Mouse (Mus musculus): ENCODE measurements around the gene Nes. TPM values are rescaled to one million over a fixed set of nuclear protein-coding genes. Genes with fewer than 3 reads are reported as not detected.

Gene Nes
- polyA plus RNA-seq, 1 experiment from 2014 or later, result 28.8 TPM

DNA sequence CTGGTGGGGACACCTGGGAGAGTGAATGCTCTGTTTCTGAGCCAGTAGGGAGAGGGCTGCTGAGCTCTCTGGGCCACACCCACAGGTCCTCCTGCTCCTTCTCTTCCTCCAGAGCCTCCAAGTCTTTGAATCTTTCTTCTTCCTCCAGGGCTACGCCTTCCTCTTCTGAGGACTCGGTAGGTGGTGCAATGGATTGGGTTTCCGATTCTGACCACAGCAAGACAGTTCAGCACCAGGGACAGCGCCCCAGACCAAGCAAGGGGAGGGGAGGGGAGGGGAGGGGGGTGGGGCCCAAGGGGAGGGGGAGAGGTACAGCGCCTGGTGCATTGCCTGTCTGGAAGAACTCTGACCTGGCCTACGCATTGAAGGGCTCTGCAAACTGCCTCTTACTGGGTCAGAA, 22.6 kb downstream of the Nes start:
- WGBS, result 0% methylated on average over 6 of the region's 6 CpGs
- Histone ChIP-seq H3K4me3 (no peak overlapping the region), H3K27me3 (ENCODE audit: insufficient read depth, poor library complexity, severe bottlenecking) (peaks cover 100% of the 10 kb centered on the region), H3K36me3 (no peaks in the 10 kb centered on the region), H3K27ac (no peak overlapping the region), H3K4me1 (peaks cover 14% of the 10 kb centered on the region), H3K9me3 (no peaks in the 10 kb centered on the region)
- DNase-seq (ENCODE audit: low spot score), result no peak

DNA sequence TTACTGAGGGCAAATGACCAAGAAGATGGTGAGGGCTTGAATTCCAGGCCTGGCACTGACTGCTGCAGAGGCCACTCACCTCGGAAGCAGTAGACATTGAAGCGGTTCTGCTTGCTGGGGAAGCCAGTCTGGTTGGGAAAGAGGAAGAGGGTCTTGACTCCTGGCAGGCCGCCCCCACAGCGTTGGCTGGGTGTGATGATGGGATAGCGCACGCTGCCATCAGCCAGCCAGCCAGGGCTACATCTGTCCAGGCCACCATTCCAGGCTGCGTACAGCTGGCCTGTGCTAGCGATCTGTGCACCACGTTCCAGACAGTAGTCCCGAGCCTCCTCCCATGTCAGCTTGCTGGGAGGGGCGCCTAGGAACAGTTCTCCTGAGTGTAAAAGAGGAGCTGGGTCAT, 24.5 kb downstream of the Nes start:
- Histone ChIP-seq H3K4me1 (peaks cover 26% of the 10 kb centered on the region), H3K9me3 (no peaks in the 10 kb centered on the region), H3K36me3 (no peaks in the 10 kb centered on the region), H3K27me3 (ENCODE audit: insufficient read depth, poor library complexity, severe bottlenecking) (peaks cover 100% of the 10 kb centered on the region), H3K4me3 (no peak overlapping the region), H3K27ac (no peak overlapping the region)
- no peak for DNase-seq (ENCODE audit: low spot score)
- WGBS, result 20% methylated on average over 11 of the region's 11 CpGs

DNA sequence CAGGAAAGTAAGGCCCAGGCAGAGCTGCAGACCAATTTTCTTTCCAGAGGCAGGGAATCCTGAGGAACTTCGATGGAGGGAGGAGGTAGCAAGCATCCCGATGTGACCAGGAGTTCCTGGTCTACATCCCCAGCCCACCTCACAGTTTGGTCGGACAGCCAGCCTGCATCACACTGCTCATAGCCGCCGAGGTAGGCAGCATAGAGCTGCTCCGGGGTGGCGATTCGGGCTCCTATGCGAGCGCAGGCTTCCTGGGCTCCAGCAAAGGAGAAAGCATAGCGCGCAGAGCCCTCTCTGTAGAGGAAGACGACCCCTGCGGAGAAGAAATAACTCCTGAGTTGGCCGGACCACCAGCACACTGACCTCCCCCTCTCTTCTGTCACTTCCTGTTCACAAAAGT, 25.5 kb downstream of the Nes start:
- Histone ChIP-seq H3K27ac (no peak overlapping the region), H3K4me3 (peak overlapping the region; percentile 56; the same call in 1 of the 2 replicates), H3K36me3 (no peaks in the 10 kb centered on the region), H3K9me3 (no peaks in the 10 kb centered on the region), H3K27me3 (ENCODE audit: insufficient read depth, poor library complexity, severe bottlenecking) (peaks cover 100% of the 10 kb centered on the region), H3K4me1 (peaks cover 31% of the 10 kb centered on the region)
- DNase-seq (ENCODE audit: low spot score), result no peak
- WGBS, result 1% methylated on average over 15 of the region's 15 CpGs

DNA sequence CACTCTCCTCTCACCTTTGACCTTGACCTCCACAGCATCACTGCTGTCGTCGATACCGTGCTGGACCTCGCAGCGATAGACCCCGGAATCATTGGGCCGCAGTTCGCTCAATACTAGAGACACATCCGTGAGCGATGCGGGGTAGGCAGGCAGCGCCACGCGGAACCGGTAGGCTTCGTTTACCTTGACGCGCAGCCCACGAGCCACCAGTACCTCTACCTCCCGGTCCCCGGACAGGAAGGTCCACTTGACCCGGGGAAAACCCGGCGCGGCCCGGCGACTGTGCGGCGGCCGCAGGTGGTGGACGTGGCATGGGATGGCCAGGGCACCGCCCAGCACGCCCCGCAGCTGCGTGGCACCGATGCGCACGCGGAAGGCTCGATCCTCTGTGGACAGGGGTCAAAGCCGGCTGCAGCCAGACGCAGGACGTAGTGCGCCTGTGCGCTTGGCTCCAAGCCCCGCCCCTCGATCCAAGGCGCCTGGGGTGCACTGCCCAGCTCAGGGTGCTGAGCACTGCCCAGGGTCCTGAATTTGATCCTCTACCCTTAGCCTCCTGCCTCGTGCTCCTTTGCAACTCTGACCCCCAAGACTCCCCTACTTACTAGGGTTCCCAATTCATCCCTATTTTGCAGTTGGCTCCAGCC, 26.2 kb downstream of the Nes start:
- Histone ChIP-seq H3K9me3 (no peaks in the 10 kb centered on the region), H3K27ac (no peak overlapping the region), H3K36me3 (no peaks in the 10 kb centered on the region), H3K4me3 (peak overlapping the region; percentile 56), H3K4me1 (peaks cover 31% of the 10 kb centered on the region), H3K27me3 (ENCODE audit: insufficient read depth, poor library complexity, severe bottlenecking) (peaks cover 100% of the 10 kb centered on the region)
- no peak for DNase-seq (ENCODE audit: low spot score)
- under 1% methylated on average over 49 of the region's 49 CpGs for WGBS

DNA sequence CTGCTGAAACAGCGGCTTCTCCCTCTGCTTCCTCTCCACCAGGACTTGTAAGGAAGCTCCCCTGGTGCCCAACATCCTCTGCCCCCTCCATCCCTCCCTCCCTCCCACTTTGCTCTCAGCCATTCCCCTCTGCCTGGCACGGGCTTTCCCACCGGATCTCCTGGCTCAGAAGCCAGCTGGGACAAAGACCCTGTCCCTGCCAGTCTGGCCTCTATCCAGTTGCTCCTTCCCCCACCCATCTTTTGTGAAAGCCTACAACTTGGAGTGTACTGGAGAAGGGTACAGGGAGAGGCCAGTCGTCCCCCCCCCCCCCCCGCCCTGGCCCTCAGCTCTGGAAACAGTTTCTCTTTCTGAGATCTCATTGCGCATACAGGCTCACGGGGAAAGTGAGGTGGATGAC, 27.9 kb downstream of the Nes start:
- Histone ChIP-seq H3K9me3 (no peaks in the 10 kb centered on the region), H3K27me3 (ENCODE audit: insufficient read depth, poor library complexity, severe bottlenecking) (peaks cover 100% of the 10 kb centered on the region), H3K4me3 (no peak overlapping the region), H3K27ac (no peak overlapping the region), H3K4me1 (peaks cover 36% of the 10 kb centered on the region), H3K36me3 (no peaks in the 10 kb centered on the region)
- 2% methylated on average over 7 of the region's 7 CpGs for WGBS
- no peak for DNase-seq (ENCODE audit: low spot score)

DNA sequence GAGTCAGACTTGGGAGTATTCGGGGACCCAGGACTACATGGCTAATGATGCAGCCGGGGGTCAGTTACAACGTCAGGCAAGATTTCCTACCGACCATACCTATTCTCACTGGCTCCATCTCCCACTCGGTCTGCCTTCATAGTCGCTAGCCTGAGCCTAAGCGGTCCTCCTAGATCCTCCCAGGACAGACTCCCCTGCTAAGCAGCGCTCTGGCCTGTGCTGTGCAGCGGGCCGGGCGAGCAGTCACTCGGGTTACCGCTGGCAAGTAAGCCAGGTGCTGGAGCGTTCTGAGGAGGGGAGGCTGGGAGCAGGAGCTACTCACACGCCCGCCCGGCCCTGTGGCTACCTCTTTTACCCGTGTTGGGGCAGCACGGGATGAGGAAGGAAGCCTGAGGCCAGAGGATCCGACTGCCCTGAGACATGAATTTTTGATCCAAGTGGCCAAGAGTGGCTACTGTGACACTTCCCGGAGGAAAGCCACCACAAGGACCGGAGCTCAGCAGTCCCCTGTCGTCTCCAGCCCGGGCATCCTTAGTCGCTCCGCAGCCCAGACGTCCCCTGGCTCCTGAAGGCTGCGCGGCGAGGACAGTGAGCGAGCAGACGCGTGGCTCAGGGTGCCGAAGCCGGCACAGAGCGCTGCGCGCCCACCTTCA, 28.5 kb downstream of the Nes start:
- Histone ChIP-seq H3K4me3 (peak overlapping the region; percentile 56), H3K27me3 (ENCODE audit: insufficient read depth, poor library complexity, severe bottlenecking) (peaks cover 100% of the 10 kb centered on the region), H3K36me3 (no peaks in the 10 kb centered on the region), H3K27ac (no peak overlapping the region), H3K9me3 (no peaks in the 10 kb centered on the region), H3K4me1 (peaks cover 36% of the 10 kb centered on the region)
- 1% methylated on average over 38 of the region's 38 CpGs for WGBS
- no peak for DNase-seq (ENCODE audit: low spot score)

DNA sequence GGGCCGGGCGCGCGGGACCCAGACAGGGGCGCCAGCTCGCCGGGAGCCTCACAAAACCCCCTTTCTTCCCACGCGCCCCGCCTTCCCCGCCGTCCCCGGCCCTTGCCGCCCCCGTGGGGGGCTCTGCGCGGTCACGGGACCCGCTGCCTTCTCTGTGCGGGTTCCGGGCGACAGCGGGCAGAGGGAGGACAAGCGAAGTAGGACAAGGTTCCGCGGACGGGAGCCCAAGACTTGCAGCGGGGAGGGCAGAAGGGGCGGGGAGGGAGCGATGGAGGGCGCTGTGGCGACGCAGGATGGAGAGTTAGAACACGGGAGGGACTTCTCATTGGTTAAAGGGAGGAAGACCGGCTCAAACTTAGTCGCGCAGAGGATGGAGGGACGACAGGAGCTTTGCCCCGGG, 29.3 kb downstream of the Nes start, which contains the start of gene Bcan:
Gene Bcan, minus strand, starts transcription at position 50 of the 400 bp plus-strand sequence.
- WGBS, result under 1% methylated on average over 39 of the region's 39 CpGs
- no peak for DNase-seq (ENCODE audit: low spot score)
- peaks cover 36% of the 10 kb centered on the region for H3K4me1 ChIP-seq

DNA sequence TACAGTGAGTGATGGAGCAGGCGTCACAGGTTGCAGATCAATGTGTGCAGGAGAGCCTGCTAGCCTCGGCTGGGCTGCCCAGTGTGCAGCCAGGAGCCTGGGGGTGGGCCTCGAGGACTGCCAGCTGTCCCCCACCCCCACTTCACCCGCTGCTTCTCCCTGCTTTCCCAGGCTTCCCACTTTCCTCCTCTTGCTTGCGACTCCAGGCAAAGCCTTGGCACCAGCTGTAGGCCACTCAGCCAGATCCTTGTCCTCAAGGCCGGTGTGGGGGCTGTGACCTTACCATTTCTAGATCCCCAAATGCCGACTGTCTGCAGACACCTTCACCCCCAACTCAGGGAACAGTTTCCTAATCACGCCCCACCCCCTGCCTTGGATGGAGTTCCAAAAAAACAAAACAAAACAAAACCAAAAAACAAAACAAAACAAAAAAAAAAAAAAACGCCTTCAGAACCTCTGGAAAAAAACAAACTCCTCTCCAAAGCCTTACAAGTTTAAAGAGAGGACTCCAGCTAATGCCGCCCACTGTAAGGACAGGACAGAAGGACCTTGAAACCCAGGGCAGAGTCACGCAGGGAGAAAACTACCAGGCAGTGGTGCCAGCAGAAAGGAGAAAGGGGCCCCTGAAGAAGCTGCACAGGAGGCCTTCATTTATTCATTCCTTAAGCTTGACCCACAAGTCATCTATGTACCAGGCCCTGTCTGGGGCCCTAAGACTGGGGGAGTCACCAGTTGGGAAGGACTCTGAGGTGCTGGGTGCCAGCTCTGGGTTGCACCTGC, 30.1 kb downstream of the Nes start:
- peaks cover 96% of the 10 kb centered on the region for H3K27me3 ChIP-seq (ENCODE audit: insufficient read depth, poor library complexity, severe bottlenecking)
- no peaks in the 10 kb centered on the region for H3K36me3 ChIP-seq
- H3K4me1 ChIP-seq, result peaks cover 36% of the 10 kb centered on the region
- DNase-seq (ENCODE audit: low spot score), result no peak
- WGBS, result 11% methylated on average over 11 of the region's 11 CpGs
- peaks cover 2% of the 10 kb centered on the region; the same call in 1 of the 2 replicates for H3K9me3 ChIP-seq
- no peak overlapping the region for H3K27ac ChIP-seq
- peak overlapping the region; percentile 56; the same call in 1 of the 2 replicates for H3K4me3 ChIP-seq

More for the DNA sequence above, 29.3 kb downstream of the Nes start, which contains the start of gene Bcan:
- peak within 1 kb of the TSS; percentile 56 for H3K4me3 ChIP-seq
- H3K9me3 ChIP-seq, result no peaks in the 10 kb centered on the region
- no peaks in the 10 kb centered on the region for H3K36me3 ChIP-seq
- H3K27ac ChIP-seq, result no peak within 1 kb of the TSS
- H3K27me3 ChIP-seq (ENCODE audit: insufficient read depth, poor library complexity, severe bottlenecking), result peaks cover 96% of the 10 kb centered on the region

DNA sequence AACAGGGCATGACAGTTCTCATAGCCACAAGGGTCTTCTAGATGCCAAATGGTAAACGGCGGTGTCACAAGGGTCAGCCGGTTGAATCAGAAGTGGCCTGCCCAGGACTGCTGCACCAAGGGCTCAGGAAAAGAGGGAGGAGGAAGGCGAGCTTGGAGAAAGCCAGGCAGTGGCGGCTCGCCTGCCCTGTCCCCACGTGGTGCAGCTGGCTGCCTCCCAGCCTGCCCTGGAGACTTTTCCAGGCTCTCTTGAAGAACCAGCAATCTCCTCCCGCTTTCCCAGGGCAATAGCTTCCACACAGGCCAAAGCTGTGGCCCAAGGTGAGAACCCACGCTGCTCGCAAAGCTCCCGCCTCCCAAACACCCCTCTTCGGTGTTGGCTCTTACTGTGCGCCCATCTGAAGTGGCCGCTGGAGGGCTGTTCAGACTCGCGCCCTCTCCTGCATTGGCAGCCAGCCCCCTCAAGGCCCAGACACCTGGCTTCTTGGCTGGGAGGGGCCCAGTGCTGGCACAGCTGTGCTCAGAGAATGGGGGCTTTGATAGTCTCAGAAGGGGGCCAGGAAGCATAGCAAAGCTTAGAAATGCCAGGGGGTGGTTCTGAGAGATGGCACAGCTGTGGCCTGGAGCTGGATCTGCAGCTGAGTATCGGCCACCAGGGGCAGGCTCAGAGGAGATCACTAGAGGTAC, 31.6 kb downstream of the Nes start:
- H3K9me3 ChIP-seq, result peaks cover 4% of the 10 kb centered on the region; the same call in 1 of the 2 replicates
- 0 out of 2 replicates have a peak overlapping the region, but pooled peaks have one; percentile 19 for H3K4me3 ChIP-seq
- H3K27me3 ChIP-seq (ENCODE audit: insufficient read depth, poor library complexity, severe bottlenecking), result peaks cover 82% of the 10 kb centered on the region
- 3% methylated on average over 17 of the region's 17 CpGs for WGBS
- H3K4me1 ChIP-seq, result peaks cover 24% of the 10 kb centered on the region
- H3K36me3 ChIP-seq, result no peaks in the 10 kb centered on the region
- DNase-seq (ENCODE audit: low spot score), result no peak
- no peak overlapping the region for H3K27ac ChIP-seq

DNA sequence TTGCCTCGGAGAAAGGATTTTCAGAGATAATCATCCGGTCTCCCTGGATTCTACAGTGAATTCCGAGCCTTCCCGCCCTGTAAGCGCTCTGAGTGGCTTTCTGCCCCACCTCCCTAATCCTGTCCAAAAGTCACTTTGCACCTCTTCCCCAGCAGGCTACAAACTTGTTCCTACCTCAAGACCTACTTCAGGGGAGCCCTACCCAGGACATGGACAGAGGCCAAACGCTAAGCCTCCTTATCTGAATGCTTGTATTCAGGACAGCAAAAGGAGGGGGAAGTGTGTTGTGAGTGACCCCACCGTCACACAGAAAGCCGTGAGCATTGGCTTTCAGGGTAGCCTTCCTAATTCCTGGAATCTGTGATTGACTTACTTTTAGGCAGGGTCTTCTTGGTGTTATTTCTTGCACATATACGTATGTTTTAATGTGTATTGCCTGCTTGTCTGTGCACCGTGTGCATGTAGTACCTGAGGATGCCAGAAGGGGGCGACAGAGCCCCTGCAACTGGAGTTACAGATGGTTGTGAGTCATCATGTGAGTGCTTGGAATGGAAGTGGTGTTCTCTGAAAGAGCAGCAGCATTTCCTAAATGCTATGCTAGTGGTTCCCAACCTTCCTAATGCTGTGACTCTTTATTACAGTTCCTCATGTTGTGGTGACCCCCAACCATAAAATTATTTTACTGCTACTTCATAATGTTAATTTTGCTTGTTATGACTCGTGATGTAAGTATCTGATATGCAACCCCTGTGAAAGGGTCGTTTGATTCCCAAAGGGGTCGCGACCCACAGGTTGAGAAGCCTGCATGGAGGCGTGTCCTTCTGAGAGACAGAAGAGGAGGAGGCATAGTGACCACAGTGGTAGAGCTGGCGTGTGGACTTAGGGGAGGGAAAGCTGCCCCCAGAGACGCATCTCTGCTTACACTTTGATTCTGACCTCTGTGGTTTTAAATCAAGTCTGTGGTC, 35.2 kb downstream of the Nes start:
- Histone ChIP-seq H3K9me3 (peaks cover 4% of the 10 kb centered on the region; the same call in 1 of the 2 replicates), H3K4me3 (no peak overlapping the region), H3K27me3 (ENCODE audit: insufficient read depth, poor library complexity, severe bottlenecking) (peaks cover 54% of the 10 kb centered on the region), H3K36me3 (no peaks in the 10 kb centered on the region), H3K4me1 (0 out of 2 replicates have a peak, but pooled peaks cover 4% of the 10 kb centered on the region), H3K27ac (no peak overlapping the region)
- WGBS, result 63% methylated on average over 18 of the region's 18 CpGs
- DNase-seq (ENCODE audit: low spot score), result no peak

DNA sequence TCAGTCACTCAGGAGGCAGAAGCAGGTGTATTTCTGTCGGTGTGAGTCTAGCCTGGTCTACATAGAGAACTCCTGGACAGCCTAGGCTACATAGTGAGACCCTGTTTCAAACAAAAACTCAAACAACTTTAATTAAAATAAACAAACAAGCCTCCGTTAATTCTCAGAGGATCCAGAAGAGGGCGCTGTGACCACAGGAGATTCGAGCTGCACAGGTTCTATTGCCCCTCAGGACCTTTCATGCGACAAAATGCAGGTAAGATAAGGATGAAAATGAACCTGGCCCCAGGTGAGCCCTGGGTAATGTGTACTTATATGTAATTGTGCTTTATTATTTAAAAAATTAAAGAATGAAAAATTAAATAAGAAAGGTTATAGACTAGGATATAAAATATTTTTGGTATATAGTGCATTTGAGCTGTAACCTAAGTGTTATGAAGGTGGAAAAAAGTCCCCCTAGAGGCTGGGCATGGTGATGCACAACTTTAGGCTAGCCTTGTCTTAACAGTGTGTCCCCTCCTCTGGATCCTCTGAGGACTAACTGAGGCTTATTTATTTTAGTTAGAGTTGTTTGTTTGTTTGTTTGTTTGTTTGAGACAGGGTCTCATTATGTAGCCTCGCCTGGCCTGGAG, 39.9 kb downstream of the Nes start:
- DNase-seq (ENCODE audit: low spot score), result no peak
- H3K27me3 ChIP-seq (ENCODE audit: insufficient read depth, poor library complexity, severe bottlenecking), result peaks cover 22% of the 10 kb centered on the region
- no peak overlapping the region for H3K27ac ChIP-seq
- no peaks in the 10 kb centered on the region for H3K4me1 ChIP-seq
- H3K4me3 ChIP-seq, result no peak overlapping the region
- peaks cover 4% of the 10 kb centered on the region; the same call in 1 of the 2 replicates for H3K9me3 ChIP-seq
- 10% methylated on average over 6 of the region's 6 CpGs for WGBS
- no peaks in the 10 kb centered on the region for H3K36me3 ChIP-seq

All from heart, embryonic 10.5 days (tissue).